Mouse (Mus musculus) thymus, adult 2 months (tissue): ENCODE data around the gene Lfng.

ENCODE experiments used
- CTCF ChIP-seq: fragments of 200-500 bp; IDR thresholded peaks from 2 replicates; pipeline ENCODE4 v1.5.1; 2012; ENCODE audit warnings: mild to moderate bottlenecking, control low read depth, low read length, moderate library complexity, borderline replicate concordance; ENCODE audit not compliant: control insufficient read depth, poor library complexity, insufficient read depth; ENCODE audit errors: extremely low read depth
- POLR2A ChIP-seq: fragments of 200-500 bp; IDR thresholded peaks from 2 replicates; pipeline ENCODE4 v1.6.1; 2012; ENCODE audit warnings: mild to moderate bottlenecking, low read length, control low read depth, moderate library complexity; ENCODE audit not compliant: control insufficient read depth, poor library complexity, insufficient read depth; ENCODE audit errors: extremely low read depth

GRCm38 (mm10) chr5:140621092-140621491 lies 14.0 kb downstream of the Lfng start:
- TF ChIP-seq POLR2A (no peak), CTCF (no peak)
